Mouse (Mus musculus) ovary, postnatal 10 days (tissue): Measurements from ENCODE around the gene Pde3a.

Source experiments
- DNase-seq: peaks from one replicate; pipeline ENCODE4 v3.0.0; 2022; ENCODE audit warnings: low spot score

The Pde3a gene

DNA sequence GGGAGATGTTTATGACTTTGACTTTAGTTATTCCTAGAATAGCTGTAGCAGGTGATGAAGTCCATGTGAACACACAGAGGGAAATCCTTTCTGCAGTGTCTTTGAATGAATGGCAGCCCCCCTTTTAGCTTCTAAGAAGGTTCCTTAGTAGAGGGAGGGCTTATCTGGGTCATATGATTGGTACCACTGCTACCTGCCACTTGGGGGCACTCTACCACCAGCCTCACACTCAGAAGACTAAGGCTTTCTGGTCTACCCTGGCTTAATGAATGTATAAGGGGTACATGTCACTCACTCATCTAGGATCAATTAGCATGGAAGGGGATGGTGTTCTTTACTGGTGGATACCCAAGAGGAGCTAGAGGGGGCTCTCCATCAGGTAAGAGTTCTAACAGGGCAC lies 250.4 kb downstream of the Pde3a start:
- DNase-seq: no peak

DNA sequence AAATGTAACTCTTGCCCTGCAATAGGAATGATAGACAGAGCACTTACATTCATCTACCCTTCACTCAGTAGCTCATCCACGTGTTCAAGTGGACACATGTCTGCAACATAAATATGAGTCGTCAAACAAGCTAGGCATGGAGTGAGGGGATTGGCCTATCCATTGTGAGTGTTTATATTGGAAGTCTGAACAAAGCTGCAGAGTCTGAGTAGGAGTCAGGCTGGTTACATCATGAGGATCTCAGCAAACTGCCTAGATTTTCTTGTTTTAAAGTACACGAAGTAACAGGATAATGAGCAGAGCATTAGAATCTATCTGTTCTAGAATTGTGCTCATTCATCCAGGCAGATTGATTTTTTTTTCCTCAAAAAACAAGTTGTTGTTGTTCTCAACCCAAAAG lies 252.1 kb downstream of the Pde3a start:
- no peak for DNase-seq

DNA sequence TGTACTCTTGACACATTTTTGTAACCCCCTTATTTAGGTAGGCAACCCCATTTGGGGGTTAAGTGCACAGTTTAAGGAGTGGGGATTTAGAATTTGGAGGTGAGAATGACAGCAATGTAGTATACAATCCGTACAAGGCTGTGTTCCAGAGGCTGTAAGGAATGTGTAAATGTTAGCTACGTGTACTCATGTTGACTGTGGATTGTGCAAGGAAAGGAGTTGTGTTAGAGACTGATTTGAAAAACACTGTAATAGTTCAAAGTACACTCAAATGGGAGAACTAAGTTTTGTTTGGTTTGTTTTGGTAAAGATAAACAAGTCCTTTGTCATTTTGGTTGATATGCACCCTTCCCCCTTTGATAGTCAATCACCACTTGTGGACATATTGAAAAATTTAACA lies 273.5 kb downstream of the Pde3a start:
- no peak for DNase-seq

DNA sequence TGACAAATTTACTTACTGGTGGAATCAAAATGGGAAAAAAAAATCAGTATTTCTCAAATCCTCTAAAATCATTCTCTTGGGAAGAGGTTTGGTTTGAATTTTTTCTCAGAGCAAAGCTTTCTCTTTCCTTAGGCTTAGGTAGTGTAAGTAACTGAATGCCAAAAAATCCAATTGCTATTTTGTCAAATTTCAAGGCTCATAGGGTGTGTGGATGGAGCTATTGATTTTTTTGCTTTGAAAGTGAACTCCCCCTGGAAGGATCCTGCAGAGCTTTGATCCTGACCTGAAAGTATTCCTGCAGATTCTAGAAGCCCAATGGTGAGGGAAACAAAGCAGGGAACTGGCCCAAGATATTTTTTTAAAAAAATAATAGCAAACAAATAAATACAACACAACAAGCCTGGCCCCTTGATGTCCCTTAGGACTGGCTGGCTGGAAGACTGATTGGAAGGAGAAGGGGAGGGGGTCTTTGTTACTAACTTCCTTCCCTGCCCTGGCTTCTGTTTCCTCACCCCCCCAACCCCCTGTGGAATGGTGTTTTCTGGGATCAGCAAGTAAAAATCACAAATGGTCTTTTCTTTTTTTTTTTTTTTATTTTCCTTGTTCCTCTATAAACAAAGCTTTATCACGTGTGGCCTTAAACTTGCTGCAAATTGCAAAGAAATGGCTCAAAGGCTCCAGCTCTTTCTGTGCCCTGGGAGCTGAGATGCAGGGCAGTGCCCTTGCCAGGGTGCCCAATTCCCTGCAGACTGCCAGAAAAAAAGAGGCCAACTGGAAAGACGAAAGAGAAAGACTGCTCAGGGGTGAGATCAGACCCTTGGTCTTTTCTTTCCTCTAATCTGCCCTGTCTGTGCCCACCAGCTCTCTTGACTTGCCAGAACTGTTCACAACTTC lies 274.9 kb downstream of the Pde3a start, which contains the start of gene Slco1c1:
Gene Slco1c1, plus strand, starts transcription at position 622 of the 894 bp plus-strand sequence.
- no peak for DNase-seq

DNA sequence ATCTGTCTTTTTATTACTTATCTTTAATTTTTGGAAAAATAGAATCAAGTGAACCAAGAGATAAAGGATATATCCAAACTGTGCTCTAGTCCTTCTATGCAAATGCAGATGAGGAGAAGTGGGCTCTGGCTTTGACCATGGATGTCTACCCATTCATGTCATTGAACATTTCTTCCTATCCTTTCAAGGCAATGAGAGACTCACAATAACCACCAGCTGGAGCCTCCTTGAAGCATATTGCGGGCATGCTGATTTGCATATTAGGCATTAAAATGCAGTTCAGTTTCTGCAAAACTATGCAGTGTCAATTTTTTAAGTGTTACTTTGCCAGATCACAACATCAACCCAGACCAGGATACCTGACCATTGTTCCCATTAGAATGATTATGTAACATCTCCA lies 276.7 kb downstream of the Pde3a start:
- DNase-seq: no peak

DNA sequence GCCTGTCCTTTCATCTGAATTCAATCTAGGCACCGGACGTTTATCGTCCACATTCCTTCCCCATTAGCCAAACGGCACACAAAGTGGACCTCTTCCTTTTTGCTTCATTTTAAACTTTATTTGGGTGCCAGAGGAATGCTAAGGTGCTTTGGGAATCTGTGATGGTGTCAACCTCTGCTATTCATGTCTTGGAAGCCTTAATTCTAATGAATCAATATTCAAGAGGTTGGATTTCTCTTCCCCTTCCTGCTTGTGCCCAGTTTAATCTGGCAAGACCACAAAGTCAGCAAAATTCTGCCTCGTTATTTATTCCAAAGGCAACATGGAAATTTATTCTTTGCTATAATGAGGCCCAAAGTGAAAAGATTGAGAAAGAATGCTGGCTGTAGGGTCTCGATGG lies 281.8 kb downstream of the Pde3a start:
- DNase-seq: no peak

DNA sequence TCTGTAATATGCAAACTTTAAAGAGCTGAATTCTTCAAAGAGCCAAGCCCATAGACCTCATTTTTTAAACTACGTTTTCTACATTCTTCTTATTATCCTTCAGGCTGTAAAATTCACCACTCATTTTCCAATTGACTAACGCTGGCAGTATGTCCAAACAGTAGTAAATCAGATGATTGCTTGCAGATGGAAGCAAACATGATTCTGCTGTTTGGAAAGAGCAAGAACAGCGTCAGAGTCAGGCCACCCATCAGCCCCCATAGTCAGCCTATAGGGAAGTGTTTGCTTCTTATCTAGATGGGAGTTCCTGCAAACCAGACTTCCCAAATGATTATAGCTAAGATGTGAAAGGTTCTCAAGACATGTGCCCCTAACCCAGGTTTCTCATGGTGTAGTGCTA lies 288.2 kb downstream of the Pde3a start:
- DNase-seq: no peak

DNA sequence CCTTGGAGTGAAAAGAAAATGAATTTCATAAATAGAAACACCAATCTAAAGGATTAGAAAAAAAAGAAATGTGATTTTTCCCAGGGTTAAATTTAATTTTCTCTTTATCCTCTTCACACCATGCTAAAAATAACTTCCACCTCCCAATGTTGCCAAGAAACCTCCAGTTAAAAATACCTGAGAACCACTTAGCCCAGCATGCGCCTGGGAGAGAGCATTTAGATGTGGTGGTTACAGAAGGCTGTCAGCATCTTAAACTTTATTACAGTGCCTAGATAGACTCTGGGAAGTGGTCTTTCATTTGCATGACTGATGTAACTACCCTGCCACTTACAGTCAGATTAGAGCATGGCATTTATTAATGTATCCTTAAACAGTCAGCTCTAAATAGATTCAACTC lies 292.1 kb downstream of the Pde3a start:
- DNase-seq: no peak

DNA sequence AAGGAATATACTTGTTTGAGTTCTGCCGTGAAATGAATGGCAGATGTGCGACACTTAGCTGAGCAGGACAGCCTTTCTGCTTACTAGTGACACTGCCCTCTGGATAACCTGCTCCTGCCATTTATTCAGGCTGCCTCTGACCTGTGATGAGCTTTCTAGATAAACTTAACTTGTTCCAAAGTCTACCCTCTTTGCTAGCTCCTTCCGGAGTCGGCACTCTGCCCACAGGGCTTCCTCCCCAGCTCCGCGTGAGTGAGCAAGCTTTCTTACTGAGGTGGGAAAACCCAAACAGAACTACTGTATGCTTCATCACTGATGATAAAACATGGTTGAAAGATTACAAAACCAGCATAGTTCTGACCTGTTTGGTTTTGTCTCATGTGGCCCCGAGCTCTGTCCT lies 294.3 kb downstream of the Pde3a start:
- DNase-seq: no peak
